Comparison of ENCODE assay signal across 12 mouse cellular contexts in the genomic region with DNA sequence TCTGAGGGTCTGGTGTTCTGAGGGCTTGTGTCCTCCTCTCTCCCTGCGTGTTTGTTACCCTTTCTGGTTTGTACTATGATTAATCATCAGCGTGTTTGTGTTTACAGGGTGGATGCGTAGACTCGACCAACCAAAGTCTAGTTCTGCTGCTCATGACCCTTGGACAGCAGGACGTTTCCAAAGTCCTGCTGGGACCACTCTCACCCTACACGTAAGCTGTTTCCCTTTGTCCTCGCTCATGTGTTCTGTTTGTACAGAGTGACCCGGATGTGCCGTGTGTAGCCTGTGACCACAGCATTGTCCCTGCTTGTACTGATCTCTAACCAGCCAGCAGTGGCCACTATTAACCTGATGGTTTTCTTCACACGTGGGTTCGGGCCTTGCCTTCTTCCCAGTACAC.
"Had no signal": no experiment of that assay in that cellular context is flagged by ENCODE, and none has a peak within 500 bp of the region (broad histone marks: within the 10 kb centered on the region; RNA-seq: fewer than 3 reads in every experiment).

No protein-coding gene starts in this region.

- H3K27ac ChIP-seq: limb, embryonic 13.5 days; midbrain, embryonic 10.5 days; neural tube, embryonic 15.5 days had no signal

- H3K9ac ChIP-seq: limb, embryonic 13.5 days; neural tube, embryonic 15.5 days had no signal

- H3K4me2 ChIP-seq: limb, embryonic 13.5 days; neural tube, embryonic 15.5 days had no signal

- DNase-seq: left cerebral cortex, postnatal 4 days; lung, adult 2 months; lung, postnatal 36 days; midbrain, embryonic 14.5 days; right cerebral cortex, adult 18-20 months; right cerebral cortex, postnatal 25 days; thymus, postnatal 4 days had no signal

- H3K4me3 ChIP-seq: limb, embryonic 13.5 days; midbrain, embryonic 10.5 days; myocyte; neural tube, embryonic 15.5 days had no signal

- H3K9me3 ChIP-seq: limb, embryonic 13.5 days; midbrain, embryonic 10.5 days; neural tube, embryonic 15.5 days had no signal

- H3K27me3 ChIP-seq: limb, embryonic 13.5 days; neural tube, embryonic 15.5 days had no signal

- ATAC-seq: lung, postnatal 0 days had no signal

- H3K4me1 ChIP-seq: midbrain, embryonic 10.5 days; neural tube, embryonic 15.5 days had no signal
